Mouse (Mus musculus): ENCODE measurements around the gene Gbf1. TPM values are rescaled to one million over a fixed set of nuclear protein-coding genes. Genes with fewer than 3 reads are reported as not detected.
A peak's percentile ranks its signal among the peaks of the same experiment; 100 is the strongest.

Gene Gbf1
- total and polyA plus RNA-seq, 3 experiments: 8.6 to 26.1 (median 18.7) TPM

DNA sequence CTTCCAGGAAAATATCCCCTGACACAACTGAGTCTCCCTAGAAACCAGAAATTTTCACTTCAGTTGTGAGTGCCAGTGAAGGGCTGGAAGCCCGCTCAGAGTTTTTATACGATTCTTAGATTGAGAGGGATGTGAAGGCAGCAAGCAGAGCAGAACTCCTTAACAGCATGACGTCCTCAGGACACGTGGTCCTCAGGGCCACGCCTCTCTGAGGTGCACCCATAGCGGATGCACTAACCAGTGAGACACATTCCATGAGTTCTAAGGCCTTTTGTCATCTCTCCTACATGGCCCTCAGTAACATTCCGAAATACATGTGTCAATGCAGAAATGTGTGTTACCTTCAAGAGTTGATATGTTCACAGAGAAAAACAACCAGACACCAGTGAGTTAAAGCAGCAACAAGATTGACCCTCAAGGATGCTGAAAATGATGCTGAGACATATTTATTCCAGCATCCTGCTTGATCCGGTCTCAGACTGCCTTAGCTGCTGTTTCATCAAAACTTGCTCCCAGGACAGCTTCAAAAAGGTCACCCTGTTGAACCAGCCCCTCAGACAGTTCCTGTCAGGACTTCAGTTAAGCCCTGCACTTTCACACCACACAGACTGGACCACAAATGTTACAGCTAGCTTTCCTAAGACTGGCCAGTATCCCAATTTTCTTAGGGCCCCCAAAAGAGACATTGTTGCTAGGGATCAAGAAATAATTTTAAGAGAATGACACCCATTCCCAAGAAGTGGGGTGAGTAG, 148.2 kb downstream of the Gbf1 start:
- 0 out of 2 replicates have a peak, but pooled peaks have one; percentile 4 for TF ChIP-seq USF1 (IDR thresholded peaks at IDR 0.05; ENCODE audit: low read depth, low read length)
- TF ChIP-seq SIN3A (IDR thresholded peaks at IDR 0.05; ENCODE audit: low read length): no peak
- TF ChIP-seq UBTF (IDR thresholded peaks at IDR 0.05; ENCODE audit: low read depth, low read length): no peak
- TF ChIP-seq USF2 (conservative IDR thresholded peaks at IDR 0.05; ENCODE audit: low read depth, low read length): 0 out of 2 replicates have a peak, but pooled peaks have one; percentile 10
- no peak for TF ChIP-seq SMC3 (IDR thresholded peaks at IDR 0.05; ENCODE audit: low read depth, low read length)
- H3K27me3 ChIP-seq (replicated peaks): no peaks in the 10 kb centered on the region
- H3K36me3 ChIP-seq (replicated peaks in 1 of 2; ENCODE audit: control insufficient read depth in 1 of 2, insufficient read depth in 1 of 2, low read length in 1 of 2): peaks cover 0 to 6% of the 10 kb centered on the region in 2 experiments
- H3K79me2 ChIP-seq (replicated peaks; ENCODE audit: control insufficient read depth, extremely low read depth, insufficient read depth, poor library complexity, severe bottlenecking): no peaks in the 10 kb centered on the region
- dilution Hi-C loops (cut with MboI; ENCODE audit: extremely low pct_ligation_motif_present, extremely low pct_unique_long_range_greater_than_20kb, low sequenced_read_pairs): no loop called here
- no peak overlapping the region for H3K27ac ChIP-seq (ENCODE audit: insufficient read depth, low read depth)
- no peak overlapping the region for H3K4me2 ChIP-seq (ENCODE audit: insufficient read depth, low read depth, poor library complexity, severe bottlenecking)
- H3K4me1 ChIP-seq (ENCODE audit: control insufficient read depth in 1 of 2, insufficient read depth in 2 of 2): peaks cover 5 to 21% of the 10 kb centered on the region in 2 experiments; a peak in 3 of 4 replicates
- no peak overlapping the region for H3K4me3 ChIP-seq (replicated peaks in 1 of 3; ENCODE audit: low read depth in 2 of 3, low read length in 2 of 3, poor library complexity in 1 of 3)
- in situ Hi-C loops (cut with MboI; ENCODE audit: low pct_ligation_motif_present, low pct_unique_long_range_greater_than_20kb, low sequenced_read_pairs): no loop called here
- H3K9me3 ChIP-seq (replicated peaks; ENCODE audit: low read length): no peaks in the 10 kb centered on the region
- H3K9ac ChIP-seq (ENCODE audit: insufficient read depth, low read depth): no peak overlapping the region
- no peak for DNase-seq (ENCODE audit: extremely low read depth)

DNA sequence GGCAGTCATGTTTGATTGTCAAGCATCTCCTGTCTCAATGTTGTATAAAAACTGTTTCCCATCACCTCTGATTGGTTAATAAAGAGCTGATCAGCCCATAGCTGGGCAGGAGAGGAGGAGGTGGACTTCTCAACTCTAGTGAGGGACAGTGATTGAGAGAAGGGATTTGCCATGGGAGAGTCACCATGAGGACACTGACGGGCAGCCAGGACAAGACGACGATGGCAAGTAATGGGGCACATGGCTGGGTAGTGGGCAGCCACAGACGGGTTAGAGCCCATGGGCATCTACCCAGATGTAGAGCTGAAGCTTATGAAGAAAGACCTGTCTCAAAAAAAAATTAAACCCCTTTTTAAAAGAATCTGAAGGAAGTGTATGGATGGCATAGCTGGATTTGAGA, 150.2 kb downstream of the Gbf1 start:
- dilution Hi-C loops (cut with MboI; ENCODE audit: extremely low pct_ligation_motif_present, extremely low pct_unique_long_range_greater_than_20kb, low sequenced_read_pairs) (no loop called here), in situ Hi-C loops (cut with MboI; ENCODE audit: low pct_ligation_motif_present, low pct_unique_long_range_greater_than_20kb, low sequenced_read_pairs) (no loop called here)
- no peak overlapping the region for H3K4me2 ChIP-seq (ENCODE audit: insufficient read depth, low read depth, poor library complexity, severe bottlenecking)
- H3K27ac ChIP-seq (ENCODE audit: insufficient read depth, low read depth): no peak overlapping the region
- no peak for TF ChIP-seq MAFK (IDR thresholded peaks at IDR 0.05; ENCODE audit: insufficient replicate concordance, low read length)
- TF ChIP-seq TBP (conservative IDR thresholded peaks at IDR 0.05; ENCODE audit: low read depth, low read length): no peak
- no peak for TF ChIP-seq MAZ (IDR thresholded peaks at IDR 0.05; ENCODE audit: low read depth, low read length)
- no peak for TF ChIP-seq MXI1 (IDR thresholded peaks at IDR 0.05; ENCODE audit: low read depth, low read length)
- TF ChIP-seq BHLHE40 (IDR thresholded peaks at IDR 0.05; ENCODE audit: low read depth, low read length): no peak
- no peak for TF ChIP-seq SIN3A (IDR thresholded peaks at IDR 0.05; ENCODE audit: low read length)
- TF ChIP-seq JUN (IDR thresholded peaks at IDR 0.05; ENCODE audit: insufficient read depth, low read depth, low read length): no peak
- TF ChIP-seq ZKSCAN1 (IDR thresholded peaks at IDR 0.05; ENCODE audit: borderline replicate concordance, low read depth, low read length): no peak
- TF ChIP-seq KAT2A (IDR thresholded peaks at IDR 0.05; ENCODE audit: insufficient replicate concordance, low read length): no peak
- TF ChIP-seq USF2 (conservative IDR thresholded peaks at IDR 0.05; ENCODE audit: low read depth, low read length): no peak
- no peak for TF ChIP-seq ZNF384 (IDR thresholded peaks at IDR 0.05; ENCODE audit: low read depth, low read length)
- no peak for TF ChIP-seq PAX5 (IDR thresholded peaks at IDR 0.05; ENCODE audit: low read length)
- TF ChIP-seq POLR2A (IDR thresholded peaks at IDR 0.05; ENCODE audit: low read depth, low read length): no peak
- TF ChIP-seq ZMIZ1 (IDR thresholded peaks at IDR 0.05; ENCODE audit: low read depth, low read length): no peak
- no peak for TF ChIP-seq CHD1 (IDR thresholded peaks at IDR 0.05; ENCODE audit: low read depth, low read length)
- no peak for TF ChIP-seq E2F4 (IDR thresholded peaks at IDR 0.05; ENCODE audit: insufficient replicate concordance, low read depth, low read length)
- TF ChIP-seq RCOR1 (conservative IDR thresholded peaks at IDR 0.05; ENCODE audit: low read depth, low read length): no peak
- TF ChIP-seq MAX (IDR thresholded peaks at IDR 0.05; ENCODE audit: low read length): no peak
- no peak for TF ChIP-seq TCF12 (IDR thresholded peaks at IDR 0.05; ENCODE audit: low read depth, low read length)
- TF ChIP-seq HCFC1 (IDR thresholded peaks at IDR 0.05; ENCODE audit: low read depth, low read length): no peak
- peaks cover 8 to 31% of the 10 kb centered on the region in 2 experiments for H3K4me1 ChIP-seq (ENCODE audit: control insufficient read depth in 1 of 2, insufficient read depth in 2 of 2)
- no peak for DNase-seq (ENCODE audit: extremely low read depth)
- H3K36me3 ChIP-seq (replicated peaks in 1 of 2; ENCODE audit: control insufficient read depth in 1 of 2, insufficient read depth in 1 of 2, low read length in 1 of 2): peaks cover 9 to 16% of the 10 kb centered on the region in 2 experiments
- peaks cover 6% of the 10 kb centered on the region for H3K79me2 ChIP-seq (replicated peaks; ENCODE audit: control insufficient read depth, extremely low read depth, insufficient read depth, poor library complexity, severe bottlenecking)
- H3K9me3 ChIP-seq (replicated peaks; ENCODE audit: low read length): no peaks in the 10 kb centered on the region
- H3K9ac ChIP-seq (ENCODE audit: insufficient read depth, low read depth): no peak overlapping the region
- no peak overlapping the region for H3K4me3 ChIP-seq (replicated peaks in 1 of 3; ENCODE audit: low read depth in 2 of 3, low read length in 2 of 3, poor library complexity in 1 of 3)
- H3K27me3 ChIP-seq (replicated peaks): no peaks in the 10 kb centered on the region
